Comparison of ENCODE assay signal across 1 mouse cellular context in genomic region chr8:107719656-107720055, GRCm38 (mm10).
TF ChIP-seq lines count a peak whose summit lies in the region.

No protein-coding gene starts in this region.

TF ChIP-seq in MEL, 35 proteins besides CTCF, POLR2A, EP300 and RAD21 (continued from another document):
- no peak for TF ChIP-seq TAL1 (IDR thresholded peaks at IDR 0.05; ENCODE audit: low read length)
- no peak for TF ChIP-seq RCOR1 (IDR thresholded peaks at IDR 0.05; ENCODE audit: low read depth, low read length)
- no peak for TF ChIP-seq TBP (IDR thresholded peaks at IDR 0.05; ENCODE audit: low read depth, low read length)
